Mouse (Mus musculus) neural tube, embryonic 10.5 days (tissue): ENCODE measurements around the gene Twf1.

ENCODE experiments used
- DNase-seq: peaks from one replicate; pipeline ENCODE4 v3.0.0-alpha.2; 2017; ENCODE audit warnings: low spot score; ENCODE audit errors: extremely low spot score

Gene Twf1

GRCm38 (mm10) chr15:94589219-94590075 is at the start of gene Twf1:
TSS of gene Twf1 (minus strand) at chr15:94589889.
- DNase-seq, result peak; percentile 99

GRCm38 (mm10) chr15:94639126-94639525 is 49.4 kb upstream of the Twf1 start:
- no peak for DNase-seq

GRCm38 (mm10) chr15:94638207-94638606 is 48.5 kb upstream of the Twf1 start:
- no peak for DNase-seq

GRCm38 (mm10) chr15:94634524-94634923 is 44.8 kb upstream of the Twf1 start:
- DNase-seq, result no peak

- no peak for DNase-seq
These were observed 40.9 kb upstream of the Twf1 start for GRCm38 (mm10) chr15:94630553-94630952.

GRCm38 (mm10) chr15:94628830-94629601 is 39.3 kb upstream of the Twf1 start, which contains the start of gene Tmem117:
TSS of gene Tmem117 (plus strand) at chr15:94629232.
- DNase-seq, result peak; percentile 62

GRCm38 (mm10) chr15:94628463-94628829 is 38.8 kb upstream of the Twf1 start:
- DNase-seq, result no peak

GRCm38 (mm10) chr15:94620909-94621308 is 31.2 kb upstream of the Twf1 start:
- DNase-seq, result no peak

- no peak for DNase-seq
These were observed 26.3 kb upstream of the Twf1 start for GRCm38 (mm10) chr15:94616036-94616435.

- no peak for DNase-seq
These were observed 18.1 kb upstream of the Twf1 start for GRCm38 (mm10) chr15:94607768-94608167.

GRCm38 (mm10) chr15:94602441-94602840 is 12.8 kb upstream of the Twf1 start:
- DNase-seq, result no peak

GRCm38 (mm10) chr15:94601339-94601738 is 11.7 kb upstream of the Twf1 start:
- no peak for DNase-seq

GRCm38 (mm10) chr15:94600145-94600707 is 10.5 kb upstream of the Twf1 start:
- DNase-seq, result no peak

GRCm38 (mm10) chr15:94593586-94593985 is 3.9 kb upstream of the Twf1 start:
- no peak for DNase-seq

- DNase-seq, result no peak
These were observed 1.7 kb upstream of the Twf1 start for GRCm38 (mm10) chr15:94591356-94591755.

- no peak for DNase-seq
These were observed 394 bp upstream of the Twf1 start for GRCm38 (mm10) chr15:94590083-94590482.

- DNase-seq, result no peak
These were observed 1.6 kb downstream of the Twf1 start for GRCm38 (mm10) chr15:94587826-94588715.

- DNase-seq, result no peak
These were observed 5.0 kb downstream of the Twf1 start for GRCm38 (mm10) chr15:94584738-94585137.

GRCm38 (mm10) chr15:94583153-94583552 is 6.5 kb downstream of the Twf1 start:
- DNase-seq, result no peak

GRCm38 (mm10) chr15:94582000-94582593 is 7.6 kb downstream of the Twf1 start:
- DNase-seq, result no peak
